Mouse (Mus musculus) liver, postnatal 0 days (tissue): ENCODE measurements around the gene Add3.

ENCODE experiments used
- CTCF ChIP-seq: sonication (generic); IDR thresholded peaks from 2 replicates; pipeline ENCODE4 v1.5.1; 2016; ENCODE audit warnings: antibody characterized with exemption, low read depth
- EP300 ChIP-seq: IDR thresholded peaks from 2 replicates; pipeline ENCODE4 v1.6.1; 2016; ENCODE audit warnings: antibody characterized with exemption, low read depth, mild to moderate bottlenecking

DNA sequence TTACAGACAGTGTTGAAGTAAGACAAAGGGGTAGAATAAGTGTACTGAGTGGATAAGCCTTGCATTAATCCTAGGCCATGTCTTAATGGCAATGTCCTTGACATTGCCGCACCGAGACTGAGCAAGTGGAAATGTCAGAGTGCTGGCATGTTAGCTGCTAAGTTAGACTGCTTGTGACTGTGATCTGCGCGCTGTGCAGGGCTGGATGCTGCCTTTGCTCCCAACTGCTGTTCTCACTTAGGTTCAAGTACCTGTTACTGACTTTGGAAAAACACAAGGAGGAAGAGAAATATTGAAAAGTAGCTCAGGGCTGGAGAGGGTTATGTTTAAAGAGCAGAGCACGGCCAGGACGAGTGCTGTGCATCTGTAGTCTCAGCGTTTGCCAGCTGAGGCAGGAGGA, 24.4 kb downstream of the Add3 start:
- TF ChIP-seq CTCF, result no peak
- no peak for TF ChIP-seq EP300
